In the genomic region with DNA sequence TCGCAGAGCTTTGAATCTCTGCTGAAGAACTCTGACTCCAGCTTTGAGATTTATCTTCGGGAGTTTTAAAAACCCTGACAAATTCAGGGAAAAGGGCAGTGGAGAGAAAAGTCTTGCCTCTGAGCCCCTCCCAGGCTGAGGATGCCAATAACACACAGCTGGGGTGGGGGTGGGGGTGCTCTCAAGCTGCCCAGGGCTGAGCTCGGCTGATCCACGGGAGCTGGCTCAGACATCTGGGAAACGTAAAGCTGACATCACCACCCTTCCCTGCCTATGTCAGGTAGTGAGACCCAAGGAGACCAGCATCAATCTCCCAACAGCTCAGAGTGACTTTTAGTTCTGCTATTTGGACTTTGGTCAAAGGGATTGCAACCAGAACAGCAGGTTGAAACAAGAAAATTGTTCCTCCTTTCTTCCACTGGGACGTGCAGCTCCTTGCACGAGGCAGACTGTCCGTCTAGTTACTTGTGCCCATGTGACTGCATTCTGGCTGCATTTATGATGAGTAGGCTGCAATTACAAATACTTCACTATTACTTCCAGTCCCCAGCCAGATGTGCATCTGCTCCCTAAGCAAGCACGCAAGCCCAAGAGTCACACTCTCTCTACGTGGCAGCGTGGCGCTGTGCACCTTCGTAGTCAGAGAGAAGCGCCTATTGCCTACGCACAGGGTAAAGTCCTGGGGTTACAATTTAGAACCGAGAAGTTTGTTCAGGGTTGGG, we compare ENCODE assay signal across 24 mouse cellular contexts. TPM values are rescaled to one million over a fixed set of nuclear protein-coding genes. Genes with fewer than 3 reads are reported as not detected.
DNase-seq lines count a peak whose midpoint lies in the region; ATAC-seq and TF ChIP-seq lines count a peak whose summit lies in the region.
"Had no signal": no experiment of that assay in that cellular context is flagged by ENCODE, and none has a peak within 500 bp of the region (broad histone marks: within the 10 kb centered on the region; RNA-seq: fewer than 3 reads in every experiment).

No protein-coding gene starts in this region.

- no peak overlapping the region for H3K4me3 ChIP-seq in lung, embryonic 14.5 days (ENCODE audit: low read depth, low read length)
- H3K4me3 ChIP-seq in embryonic facial prominence, embryonic 11.5 days (ENCODE audit: low read depth, low read length), result no peak overlapping the region
- H3K4me3 ChIP-seq in intestine, embryonic 16.5 days (ENCODE audit: low read length), result no peak overlapping the region
- H3K4me3 ChIP-seq in limb, embryonic 15.5 days, result no peak overlapping the region
- H3K4me3 ChIP-seq: forebrain, embryonic 10.5 days; hindbrain, embryonic 10.5 days; midbrain, embryonic 10.5 days had no signal

- ATAC-seq in lung, embryonic 14.5 days (ENCODE audit: insufficient read depth), result peak; percentile 38; the same call in 1 of the 2 replicates
- 0 out of 2 replicates have a peak, but pooled peaks have one; percentile 25 for ATAC-seq in embryonic facial prominence, embryonic 11.5 days (replicated peaks; ENCODE audit: insufficient number of reproducible peaks, low FRiP score, low TSS enrichment, low read depth)
- ATAC-seq in intestine, embryonic 16.5 days, result peak; percentile 56
- ATAC-seq in limb, embryonic 15.5 days (ENCODE audit: insufficient number of reproducible peaks, low FRiP score, low TSS enrichment, low read depth), result 0 out of 2 replicates have a peak, but pooled peaks have one; percentile 61
- ATAC-seq in CD4-positive, CD25-positive, alpha-beta regulatory T cell, adult 4 months, result no peak
- ATAC-seq: hindbrain, postnatal 0 days had no signal

- H3K27ac ChIP-seq in lung, embryonic 14.5 days (ENCODE audit: low read depth), result no peak overlapping the region
- H3K27ac ChIP-seq in embryonic facial prominence, embryonic 11.5 days (replicated peaks; ENCODE audit: low read depth, low read length), result no peak overlapping the region
- no peak overlapping the region for H3K27ac ChIP-seq in intestine, embryonic 16.5 days (ENCODE audit: low read length)
- no peak overlapping the region for H3K27ac ChIP-seq in limb, embryonic 15.5 days
- H3K27ac ChIP-seq: forebrain, embryonic 10.5 days; hindbrain, embryonic 10.5 days; hindbrain, postnatal 0 days; midbrain, embryonic 10.5 days had no signal

- TF ChIP-seq CTCF in lung, embryonic 14.5 days (IDR thresholded peaks at IDR 0.05; ENCODE audit: low read depth), result no peak

- 0 out of 2 replicates have a peak, but pooled peaks cover 3% of the 10 kb centered on the region for H3K4me1 ChIP-seq in lung, embryonic 14.5 days (ENCODE audit: insufficient read depth)
- H3K4me1 ChIP-seq in embryonic facial prominence, embryonic 11.5 days (ENCODE audit: control insufficient read depth, insufficient read depth, low read length), result no peaks in the 10 kb centered on the region
- H3K4me1 ChIP-seq in intestine, embryonic 16.5 days (ENCODE audit: control insufficient read depth, insufficient read depth, low read length), result no peaks in the 10 kb centered on the region
- peaks cover 11% of the 10 kb centered on the region for H3K4me1 ChIP-seq in limb, embryonic 15.5 days
- H3K4me1 ChIP-seq: forebrain, embryonic 10.5 days; hindbrain, embryonic 10.5 days; midbrain, embryonic 10.5 days had no signal

- no peak for DNase-seq in lung, embryonic 14.5 days
- no peak for DNase-seq in lung, postnatal 10 days
- DNase-seq in embryonic facial prominence, embryonic 11.5 days (ENCODE audit: low spot score), result peak; percentile 26
- no peak for DNase-seq in thymus, postnatal 0 days (ENCODE audit: low spot score)
- DNase-seq in left cerebral cortex, postnatal 25 days (ENCODE audit: low spot score in 2 of 2), result no peak
- DNase-seq: adrenal gland, adult 2 months; B cell, adult 2 months; cerebellum, adult 8-10 months; gastrocnemius, postnatal 36 days; kidney, adult 2 months; kidney, postnatal 36 days; lung, adult 18-20 months; lung, postnatal 36 days; right cerebral cortex, postnatal 4 days had no signal

- no peaks in the 10 kb centered on the region for H3K36me3 ChIP-seq in lung, embryonic 14.5 days (ENCODE audit: insufficient read depth)
- no peaks in the 10 kb centered on the region for H3K36me3 ChIP-seq in embryonic facial prominence, embryonic 11.5 days (replicated peaks; ENCODE audit: control insufficient read depth, insufficient read depth, low read depth, low read length)
- H3K36me3 ChIP-seq in intestine, embryonic 16.5 days (ENCODE audit: control insufficient read depth, insufficient read depth, low read length), result no peaks in the 10 kb centered on the region
- no peaks in the 10 kb centered on the region for H3K36me3 ChIP-seq in limb, embryonic 15.5 days
- H3K36me3 ChIP-seq: forebrain, embryonic 10.5 days; hindbrain, embryonic 10.5 days; midbrain, embryonic 10.5 days had no signal

- H3K9me3 ChIP-seq in lung, embryonic 14.5 days (ENCODE audit: low read depth, low read length), result no peaks in the 10 kb centered on the region
- no peaks in the 10 kb centered on the region for H3K9me3 ChIP-seq in embryonic facial prominence, embryonic 11.5 days (replicated peaks; ENCODE audit: control insufficient read depth, low read length)
- H3K9me3 ChIP-seq in intestine, embryonic 16.5 days (ENCODE audit: control insufficient read depth, low read length), result no peaks in the 10 kb centered on the region
- H3K9me3 ChIP-seq in limb, embryonic 15.5 days, result no peaks in the 10 kb centered on the region
- H3K9me3 ChIP-seq: forebrain, embryonic 10.5 days; hindbrain, embryonic 10.5 days; midbrain, embryonic 10.5 days had no signal

- intact Hi-C loops in left cerebral cortex, postnatal 25 days (cut with DNase I), result no loop called here

- H3K4me2 ChIP-seq in lung, embryonic 14.5 days, result no peak overlapping the region
- H3K4me2 ChIP-seq in embryonic facial prominence, embryonic 11.5 days (ENCODE audit: low read depth, low read length), result no peak overlapping the region
- no peak overlapping the region for H3K4me2 ChIP-seq in intestine, embryonic 16.5 days (ENCODE audit: low read depth, low read length)
- H3K4me2 ChIP-seq in limb, embryonic 15.5 days, result no peak overlapping the region
- H3K4me2 ChIP-seq: liver, embryonic 11.5 days had no signal

- no peak overlapping the region for H3K9ac ChIP-seq in lung, embryonic 14.5 days
- H3K9ac ChIP-seq in embryonic facial prominence, embryonic 11.5 days (replicated peaks; ENCODE audit: low read length), result no peak overlapping the region
- H3K9ac ChIP-seq in intestine, embryonic 16.5 days (ENCODE audit: low read depth, low read length), result no peak overlapping the region
- H3K9ac ChIP-seq in limb, embryonic 15.5 days, result no peak overlapping the region

- WGBS in lung, embryonic 14.5 days, result 48% methylated on average over 16 of the region's 16 CpGs
- 69% methylated on average over 16 of the region's 16 CpGs for WGBS in embryonic facial prominence, embryonic 11.5 days
- WGBS in intestine, embryonic 16.5 days, result 52% methylated on average over 16 of the region's 16 CpGs
- WGBS in limb, embryonic 15.5 days, result 24% methylated on average over 16 of the region's 16 CpGs

- H3K27me3 ChIP-seq in lung, embryonic 14.5 days (ENCODE audit: insufficient read depth, low read length), result no peaks in the 10 kb centered on the region
- H3K27me3 ChIP-seq in embryonic facial prominence, embryonic 11.5 days (ENCODE audit: control insufficient read depth, insufficient read depth, low read length), result no peaks in the 10 kb centered on the region
- H3K27me3 ChIP-seq in intestine, embryonic 16.5 days (replicated peaks; ENCODE audit: control insufficient read depth, insufficient read depth, low read length), result no peaks in the 10 kb centered on the region
- no peaks in the 10 kb centered on the region; the same call in 1 of the 2 replicates for H3K27me3 ChIP-seq in limb, embryonic 15.5 days

RNA-seq across cellular contexts. Expression of gene Lhx8, which starts 25.1 kb away (rescaled TPM):
- not detected in 2 replicates for polyA plus RNA-seq in lung, embryonic 14.5 days (2014; fragmentation: Nextera tagmentation; extraction: Ambion mirVana)
- 55.2 and 73.1 TPM in 2 replicates for polyA plus RNA-seq in embryonic facial prominence, embryonic 11.5 days (2014; fragmentation: Nextera tagmentation; extraction: Ambion mirVana)
- polyA plus RNA-seq in intestine, embryonic 16.5 days (2015; fragmentation: Nextera tagmentation; extraction: Ambion mirVana), result 0.27 TPM in 1 of 2 replicates, not detected in the other
- 1.2 and 2.4 TPM in 2 replicates for polyA plus RNA-seq in limb, embryonic 15.5 days (2015; fragmentation: Nextera tagmentation; extraction: Ambion mirVana)
- polyA plus RNA-seq in thymus, postnatal 0 days (2015; fragmentation: Nextera tagmentation; extraction: Ambion mirVana), result 0.19 and 0.26 TPM in 2 replicates
- total RNA-seq in left cerebral cortex, postnatal 25 days (2021), result 1 to 10 TPM; 1.2 to 3.9 TPM
- not detected for polyA plus RNA-seq in CD4-positive, CD25-positive, alpha-beta regulatory T cell, adult 4 months (2017; shearing (Covaris generic))
- total RNA-seq: gastrocnemius, postnatal 36 days; heart, adult 8-10 months; hindbrain, postnatal 0 days; neutrophil, adult 5-6 weeks had no signal

Comparison
In these comparisons a context has a peak if more than half of its experiments do, and no peak if none do; other contexts are left out.
1. RNA of gene Lhx8, which starts 25.1 kb away (polyA plus RNA-seq): 55.2 to 73.1 TPM in embryonic facial prominence, embryonic 11.5 days; 1.2 to 2.4 TPM in limb, embryonic 15.5 days, 0.19 to 0.26 TPM in thymus, postnatal 0 days, not detected in lung, embryonic 14.5 days, 0.27 TPM in intestine, embryonic 16.5 days and not detected in CD4-positive, CD25-positive, alpha-beta regulatory T cell, adult 4 months; every median in the first group is over 10 times any median in the second.